Mouse (Mus musculus) embryonic facial prominence, embryonic 15.5 days (tissue): ENCODE measurements around the gene Abca12. TPM values are rescaled to one million over a fixed set of nuclear protein-coding genes. Genes with fewer than 3 reads are reported as not detected.

ENCODE experiments used
- ATAC-seq: fragments of 200-750 bp; cut with Nextera tagmentation; 2 replicates; pipeline ENCODE4 v1.8.0; 2017; ENCODE audit warnings: low read depth, moderate TSS enrichment; ENCODE audit not compliant: insufficient number of reproducible peaks, low FRiP score, low TSS enrichment
- H3K27ac ChIP-seq: fragments of 300-500 bp; sonication (generic); replicated peaks from 2 replicates; pipeline ENCODE4 v1.5.1; 2015; ENCODE audit warnings: mild to moderate bottlenecking, inconsistent platforms
- H3K27me3 ChIP-seq: fragments of 300-500 bp; sonication (generic); 2 replicates; pipeline ENCODE4 v1.6.1; 2015; ENCODE audit warnings: inconsistent platforms
- H3K36me3 ChIP-seq: fragments of 300-500 bp; sonication (generic); 2 replicates; pipeline ENCODE4 v1.6.1; 2015; ENCODE audit warnings: mild to moderate bottlenecking, inconsistent platforms
- H3K4me1 ChIP-seq: fragments of 300-500 bp; sonication (generic); 2 replicates; pipeline ENCODE4 v1.6.1; 2015; ENCODE audit warnings: inconsistent platforms
- H3K4me2 ChIP-seq: fragments of 300-500 bp; sonication (generic); replicated peaks from 2 replicates; pipeline ENCODE4 v1.6.1; 2015; ENCODE audit warnings: mild to moderate bottlenecking, inconsistent platforms
- H3K4me3 ChIP-seq: fragments of 300-500 bp; sonication (generic); replicated peaks from 2 replicates; pipeline ENCODE4 v1.5.1; 2015; ENCODE audit warnings: mild to moderate bottlenecking, inconsistent platforms
- H3K9ac ChIP-seq: fragments of 300-500 bp; sonication (generic); 2 replicates; pipeline ENCODE4 v1.6.1; 2015; ENCODE audit warnings: inconsistent platforms
- H3K9me3 ChIP-seq: fragments of 300-500 bp; sonication (generic); replicated peaks from 2 replicates; pipeline ENCODE4 v1.6.1; 2016; ENCODE audit warnings: inconsistent platforms
- WGBS: fragments of 180-500 bp; shearing (Covaris S2); methylation state at CpG from one replicate; pipeline ENCODE4 v1.1.7; 2015; 5-methylcytosine and 5-hydroxymethylcytosine counted together
- polyA plus RNA-seq: library from polyadenylated mRNA; unstranded; fragments of >200 nt; fragmentation: Nextera tagmentation; extraction: Ambion mirVana; gene quantifications from 2 replicates; pipeline ENCODE4 v1.2.1, GENCODE M21; 2015

Gene Abca12
- polyA plus RNA-seq, 1 experiment from 2014 or later: 5.0 TPM

DNA sequence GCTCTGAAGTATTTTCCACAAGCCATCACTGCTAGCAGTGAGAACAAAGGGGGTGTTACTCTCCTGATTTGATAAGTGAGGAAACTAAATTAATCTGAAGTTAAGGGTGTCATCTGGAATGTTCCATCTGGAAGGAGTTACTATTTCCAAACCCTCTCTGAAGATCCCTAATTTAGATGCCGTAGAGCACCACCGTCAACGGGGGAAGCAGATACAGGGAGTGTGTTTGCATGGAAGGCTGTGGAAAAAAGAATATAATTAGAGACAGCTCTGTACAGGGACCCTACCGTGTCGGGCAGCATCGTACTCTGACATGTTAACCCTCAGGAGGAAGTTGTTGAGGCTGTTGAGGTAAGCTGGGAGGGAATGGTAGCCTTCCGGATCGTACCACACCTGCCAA, 142.6 kb downstream of the Abca12 start:
- Histone ChIP-seq H3K27me3 (no peaks in the 10 kb centered on the region), H3K9me3 (no peaks in the 10 kb centered on the region), H3K36me3 (no peaks in the 10 kb centered on the region), H3K27ac (no peak overlapping the region), H3K4me1 (no peaks in the 10 kb centered on the region), H3K4me2 (no peak overlapping the region), H3K4me3 (no peak overlapping the region), H3K9ac (no peak overlapping the region)
- 49% methylated on average over 8 of the region's 8 CpGs for WGBS
- ATAC-seq: no peak

- WGBS: 94% methylated on average over 3 of the region's 3 CpGs
- no peak for ATAC-seq
- H3K4me2 ChIP-seq: no peak overlapping the region
These were observed 144.6 kb downstream of the Abca12 start for GRCm38 (mm10) chr1:71270083-71270482.

GRCm38 (mm10) chr1:71266630-71267029, 148.1 kb downstream of the Abca12 start:
- Histone ChIP-seq H3K27ac (no peak overlapping the region), H3K4me2 (no peak overlapping the region), H3K4me1 (no peaks in the 10 kb centered on the region), H3K36me3 (no peaks in the 10 kb centered on the region), H3K9ac (no peak overlapping the region), H3K9me3 (no peaks in the 10 kb centered on the region), H3K4me3 (no peak overlapping the region), H3K27me3 (no peaks in the 10 kb centered on the region)
- ATAC-seq: no peak
- 80% methylated on average over 8 of the region's 8 CpGs for WGBS

More at GRCm38 (mm10) chr1:71270083-71270482, 144.6 kb downstream of the Abca12 start:
- Histone ChIP-seq H3K27me3 (no peaks in the 10 kb centered on the region), H3K4me1 (no peaks in the 10 kb centered on the region), H3K27ac (no peak overlapping the region), H3K4me3 (no peak overlapping the region), H3K36me3 (no peaks in the 10 kb centered on the region), H3K9me3 (no peaks in the 10 kb centered on the region), H3K9ac (no peak overlapping the region)

- H3K36me3 ChIP-seq: no peaks in the 10 kb centered on the region
- no peak overlapping the region for H3K4me3 ChIP-seq
- H3K9me3 ChIP-seq: no peaks in the 10 kb centered on the region
- no peaks in the 10 kb centered on the region for H3K27me3 ChIP-seq
- H3K4me2 ChIP-seq: no peak overlapping the region
- no peak for ATAC-seq
- 89% methylated on average over 7 of the region's 7 CpGs for WGBS
- no peak overlapping the region for H3K27ac ChIP-seq
- H3K4me1 ChIP-seq: no peaks in the 10 kb centered on the region
- H3K9ac ChIP-seq: no peak overlapping the region
These were observed 151.2 kb downstream of the Abca12 start for GRCm38 (mm10) chr1:71263532-71263931.

DNA sequence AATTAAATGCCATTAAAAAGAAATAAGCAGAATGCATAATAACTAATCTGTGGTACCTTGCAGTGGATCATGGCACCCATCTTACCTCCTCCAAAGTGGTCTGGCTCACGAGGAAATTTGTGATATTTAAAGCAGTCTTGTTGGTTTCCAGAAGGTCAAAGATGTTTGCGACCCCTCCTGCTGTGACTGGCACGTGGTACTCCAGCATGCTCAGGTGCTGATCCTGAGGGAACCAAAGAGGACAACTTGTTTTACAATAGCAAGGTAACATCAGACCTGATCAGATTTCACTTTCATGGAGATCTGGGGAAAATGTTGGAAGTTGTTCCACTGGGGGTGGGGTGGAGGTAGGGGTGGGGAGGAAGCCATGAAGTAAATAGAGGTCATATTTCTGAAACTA, 170.1 kb downstream of the Abca12 start:
- no peaks in the 10 kb centered on the region for H3K9me3 ChIP-seq
- H3K36me3 ChIP-seq: no peaks in the 10 kb centered on the region
- no peak overlapping the region for H3K4me2 ChIP-seq
- no peak overlapping the region for H3K9ac ChIP-seq
- H3K27ac ChIP-seq: no peak overlapping the region
- no peak overlapping the region for H3K4me3 ChIP-seq
- no peaks in the 10 kb centered on the region for H3K4me1 ChIP-seq
- no peak for ATAC-seq
- 48% methylated on average over 3 of the region's 3 CpGs for WGBS
- H3K27me3 ChIP-seq: no peaks in the 10 kb centered on the region

- Histone ChIP-seq H3K27ac (no peak overlapping the region), H3K9me3 (no peaks in the 10 kb centered on the region), H3K36me3 (no peaks in the 10 kb centered on the region), H3K9ac (no peak overlapping the region), H3K4me2 (no peak overlapping the region), H3K4me3 (no peak overlapping the region), H3K27me3 (no peaks in the 10 kb centered on the region), H3K4me1 (no peaks in the 10 kb centered on the region)
- no peak for ATAC-seq
- 81% methylated on average over 1 of the region's 1 CpGs for WGBS
These were observed 173.3 kb downstream of the Abca12 start for GRCm38 (mm10) chr1:71241396-71241795.

GRCm38 (mm10) chr1:71239586-71239985, 175.1 kb downstream of the Abca12 start:
- Histone ChIP-seq H3K27me3 (no peaks in the 10 kb centered on the region), H3K36me3 (no peaks in the 10 kb centered on the region), H3K4me3 (no peak overlapping the region), H3K27ac (no peak overlapping the region), H3K4me1 (no peaks in the 10 kb centered on the region), H3K9ac (no peak overlapping the region), H3K9me3 (no peaks in the 10 kb centered on the region), H3K4me2 (no peak overlapping the region)
- 76% methylated on average over 4 of the region's 4 CpGs for WGBS
- ATAC-seq: no peak

- no peak overlapping the region for H3K27ac ChIP-seq
- no peak overlapping the region for H3K4me2 ChIP-seq
- no peak overlapping the region for H3K9ac ChIP-seq
- H3K4me3 ChIP-seq: no peak overlapping the region
- no peaks in the 10 kb centered on the region for H3K9me3 ChIP-seq
- no peaks in the 10 kb centered on the region for H3K27me3 ChIP-seq
- no peaks in the 10 kb centered on the region for H3K36me3 ChIP-seq
- no peaks in the 10 kb centered on the region for H3K4me1 ChIP-seq
- ATAC-seq: no peak
- 90% methylated on average over 3 of the region's 3 CpGs for WGBS
These were observed 179.4 kb downstream of the Abca12 start for GRCm38 (mm10) chr1:71235335-71235734.

DNA sequence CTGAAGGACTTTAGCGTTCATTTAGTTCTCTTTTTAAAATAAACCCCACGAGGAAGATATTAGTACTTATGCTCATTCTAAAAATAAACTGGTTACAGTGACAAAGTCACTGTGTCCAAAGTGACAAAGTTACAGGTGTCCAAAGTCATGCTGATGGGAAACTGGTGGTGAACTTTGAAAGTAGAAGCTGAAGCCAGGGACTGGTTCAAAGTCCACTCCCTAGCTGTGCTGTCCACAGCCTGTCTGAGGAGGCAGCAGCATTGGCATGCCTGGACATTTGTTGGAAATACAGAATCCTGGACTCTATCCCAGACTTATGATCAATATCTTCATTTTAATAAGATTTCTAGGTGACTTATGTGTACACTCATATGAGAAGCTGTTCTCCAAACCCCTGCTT, 183.5 kb downstream of the Abca12 start:
- H3K9ac ChIP-seq: no peak overlapping the region

DNA sequence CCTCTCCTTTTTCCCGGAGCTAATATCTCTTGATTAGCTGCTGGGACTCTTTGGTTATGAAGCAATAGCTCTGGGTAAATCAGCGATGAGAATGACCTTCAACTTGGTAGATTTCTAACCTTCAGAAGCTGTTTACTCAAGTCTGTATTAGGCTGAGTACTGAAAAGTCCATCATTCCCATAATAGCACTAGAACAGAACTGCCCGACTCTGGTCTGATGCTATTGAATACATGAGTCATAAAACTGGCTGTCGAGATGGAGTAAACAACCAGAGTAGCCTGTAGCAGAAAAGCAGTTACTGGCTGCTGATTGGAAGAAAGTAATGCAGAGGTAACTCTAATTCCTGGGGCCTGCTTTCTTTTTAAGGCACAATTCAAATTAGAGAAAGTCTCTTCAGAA, 211.1 kb downstream of the Abca12 start:
- WGBS: 78% methylated on average over 4 of the region's 4 CpGs
- H3K27me3 ChIP-seq: no peaks in the 10 kb centered on the region

More for the DNA sequence above, 183.5 kb downstream of the Abca12 start:
- H3K4me1 ChIP-seq: no peaks in the 10 kb centered on the region
- no peak overlapping the region for H3K4me2 ChIP-seq
- H3K4me3 ChIP-seq: no peak overlapping the region
- H3K27ac ChIP-seq: no peak overlapping the region
- 72% methylated on average over 2 of the region's 2 CpGs for WGBS
- H3K9me3 ChIP-seq: no peaks in the 10 kb centered on the region
- ATAC-seq: no peak
- no peaks in the 10 kb centered on the region for H3K36me3 ChIP-seq
- no peaks in the 10 kb centered on the region for H3K27me3 ChIP-seq

DNA sequence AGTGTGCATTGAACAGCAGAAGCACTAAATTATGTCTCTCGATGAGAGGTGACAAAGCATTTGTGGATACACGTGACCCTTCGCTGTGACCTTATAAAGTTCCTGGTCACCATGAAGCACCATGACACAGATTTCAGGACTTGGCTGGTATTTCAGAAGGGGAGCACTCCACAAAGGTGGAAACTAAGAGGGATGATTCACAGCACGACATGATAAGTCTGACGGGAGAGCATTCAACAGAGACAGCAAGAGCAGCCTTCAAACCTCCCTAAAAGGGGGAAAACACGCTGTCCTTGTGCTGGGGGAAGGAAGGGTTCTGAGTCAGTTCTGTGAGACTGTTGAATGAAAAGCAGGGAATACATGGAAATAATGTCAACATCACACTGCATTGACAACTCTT, 218.5 kb downstream of the Abca12 start:
- WGBS: 85% methylated on average over 6 of the region's 6 CpGs
- Histone ChIP-seq H3K4me2 (no peak overlapping the region), H3K36me3 (no peaks in the 10 kb centered on the region), H3K4me1 (no peaks in the 10 kb centered on the region), H3K9me3 (no peaks in the 10 kb centered on the region), H3K9ac (no peak overlapping the region), H3K27me3 (no peaks in the 10 kb centered on the region), H3K27ac (no peak overlapping the region), H3K4me3 (no peak overlapping the region)
- ATAC-seq: no peak

More for the DNA sequence above, 211.1 kb downstream of the Abca12 start:
- no peak for ATAC-seq
- Histone ChIP-seq H3K4me2 (no peak overlapping the region), H3K9me3 (no peaks in the 10 kb centered on the region), H3K4me1 (no peaks in the 10 kb centered on the region), H3K9ac (no peak overlapping the region), H3K27ac (no peak overlapping the region), H3K4me3 (no peak overlapping the region), H3K36me3 (no peaks in the 10 kb centered on the region)

GRCm38 (mm10) chr1:71195333-71195732, 219.4 kb downstream of the Abca12 start:
- Histone ChIP-seq H3K4me3 (no peak overlapping the region), H3K9me3 (no peaks in the 10 kb centered on the region), H3K36me3 (no peaks in the 10 kb centered on the region), H3K9ac (no peak overlapping the region), H3K27me3 (no peaks in the 10 kb centered on the region), H3K27ac (no peak overlapping the region), H3K4me2 (no peak overlapping the region), H3K4me1 (no peaks in the 10 kb centered on the region)
- WGBS: 83% methylated on average over 4 of the region's 4 CpGs
- no peak for ATAC-seq
